ENCODE assay signal across 9 mouse cellular contexts in the genomic region with DNA sequence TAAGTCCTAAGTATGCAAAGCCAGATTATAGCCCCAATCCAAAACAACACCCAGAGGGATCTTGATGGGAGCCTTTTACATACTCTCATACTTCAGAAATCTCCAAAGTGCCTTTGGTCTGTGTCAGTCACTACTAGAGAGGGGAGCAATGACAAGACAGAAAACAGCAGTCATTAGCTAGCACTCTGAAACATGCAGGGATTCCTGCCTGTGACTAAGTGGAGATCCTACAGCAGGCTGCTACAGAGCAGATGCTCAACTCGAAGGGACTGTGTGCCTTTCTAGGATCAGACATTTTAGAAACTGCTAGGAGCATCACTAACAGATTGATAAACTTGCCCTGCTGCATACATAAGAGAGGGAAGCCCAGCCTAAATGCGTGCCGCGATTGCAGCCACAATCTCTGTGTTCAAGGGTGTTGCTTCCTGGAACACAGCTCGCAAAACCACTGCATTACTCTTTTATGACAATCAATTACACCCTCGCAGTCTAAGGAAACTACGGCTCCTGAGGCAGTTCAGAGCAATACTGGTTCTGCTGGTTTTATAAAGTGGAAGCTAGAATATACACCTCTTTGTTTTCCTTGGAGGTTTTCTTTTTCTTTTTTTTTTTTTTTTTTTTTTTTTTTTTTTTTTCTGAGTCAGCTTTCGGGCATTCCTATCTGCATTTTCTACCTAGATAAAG. TPM values are rescaled to one million over a fixed set of nuclear protein-coding genes. Genes with fewer than 3 reads are reported as not detected.
DNase-seq lines count a peak whose midpoint lies in the region; ATAC-seq and TF ChIP-seq lines count a peak whose summit lies in the region.
"Had no signal": no experiment of that assay in that cellular context is flagged by ENCODE, and none has a peak within 500 bp of the region (broad histone marks: within the 10 kb centered on the region; RNA-seq: fewer than 3 reads in every experiment).

No protein-coding gene starts in this region.

- H3K4me3 ChIP-seq in heart, postnatal 0 days (ENCODE audit: low read depth, low read length) = no peak overlapping the region
- H3K4me3 ChIP-seq in midbrain, postnatal 0 days (ENCODE audit: low read depth, low read length) = no peak overlapping the region
- no peak overlapping the region for H3K4me3 ChIP-seq in midbrain, embryonic 11.5 days (ENCODE audit: low read depth, low read length)
- no peak overlapping the region for H3K4me3 ChIP-seq in hindbrain, embryonic 14.5 days (replicated peaks; ENCODE audit: low read length)
- H3K4me3 ChIP-seq in stomach, embryonic 15.5 days (replicated peaks) = no peak overlapping the region
- H3K4me3 ChIP-seq: layer of hippocampus, adult 2 months; midbrain, embryonic 15.5 days had no signal

- H3K36me3 ChIP-seq in heart, postnatal 0 days (replicated peaks; ENCODE audit: control insufficient read depth, insufficient read depth, low read length) = no peaks in the 10 kb centered on the region
- no peaks in the 10 kb centered on the region for H3K36me3 ChIP-seq in midbrain, postnatal 0 days (ENCODE audit: insufficient read depth, low read length)
- H3K36me3 ChIP-seq in midbrain, embryonic 11.5 days (ENCODE audit: control insufficient read depth, insufficient read depth, low read length) = no peaks in the 10 kb centered on the region
- no peaks in the 10 kb centered on the region for H3K36me3 ChIP-seq in hindbrain, embryonic 14.5 days (replicated peaks; ENCODE audit: control insufficient read depth, insufficient read depth)
- no peaks in the 10 kb centered on the region for H3K36me3 ChIP-seq in stomach, embryonic 15.5 days
- H3K36me3 ChIP-seq: midbrain, embryonic 15.5 days had no signal

- no peak for ATAC-seq in heart, postnatal 0 days (ENCODE audit: insufficient read depth, low read depth)
- no peak for ATAC-seq in midbrain, postnatal 0 days (ENCODE audit: low FRiP score)
- ATAC-seq in midbrain, embryonic 11.5 days (ENCODE audit: low FRiP score) = no peak
- peak; percentile 21; the same call in 1 of the 2 replicates for ATAC-seq in hindbrain, embryonic 14.5 days (ENCODE audit: low FRiP score)
- peak; percentile 83 for ATAC-seq in stomach, embryonic 15.5 days (ENCODE audit: insufficient read depth, low FRiP score, low read depth)
- ATAC-seq: midbrain, embryonic 15.5 days had no signal

- intact Hi-C loops in heart, postnatal 10 days (cut with DNase I) = no loop called here

- TF ChIP-seq CTCF in heart, postnatal 0 days (IDR thresholded peaks at IDR 0.05; ENCODE audit: low read depth) = no peak
- TF ChIP-seq CTCF in midbrain, postnatal 0 days (IDR thresholded peaks at IDR 0.05) = no peak

- H3K9me3 ChIP-seq in heart, postnatal 0 days (replicated peaks; ENCODE audit: control insufficient read depth, low read length) = no peaks in the 10 kb centered on the region
- no peaks in the 10 kb centered on the region for H3K9me3 ChIP-seq in midbrain, postnatal 0 days (ENCODE audit: low read length)
- no peaks in the 10 kb centered on the region for H3K9me3 ChIP-seq in midbrain, embryonic 11.5 days (ENCODE audit: control insufficient read depth, low read length)
- H3K9me3 ChIP-seq in hindbrain, embryonic 14.5 days (ENCODE audit: control insufficient read depth, low read length) = no peaks in the 10 kb centered on the region
- no peaks in the 10 kb centered on the region for H3K9me3 ChIP-seq in stomach, embryonic 15.5 days
- H3K9me3 ChIP-seq: midbrain, embryonic 15.5 days had no signal

- H3K27ac ChIP-seq in heart, postnatal 0 days (ENCODE audit: low read depth) = peak overlapping the region; percentile 44
- H3K27ac ChIP-seq in midbrain, postnatal 0 days (ENCODE audit: low read depth, low read length) = no peak overlapping the region
- H3K27ac ChIP-seq in midbrain, embryonic 11.5 days (ENCODE audit: low read depth, low read length) = no peak overlapping the region
- H3K27ac ChIP-seq in hindbrain, embryonic 14.5 days = peak overlapping the region; percentile 36; the same call in 1 of the 2 replicates
- peak overlapping the region; percentile 81 for H3K27ac ChIP-seq in stomach, embryonic 15.5 days
- H3K27ac ChIP-seq: layer of hippocampus, adult 2 months; midbrain, embryonic 15.5 days had no signal

- H3K4me2 ChIP-seq in heart, postnatal 0 days (ENCODE audit: low read depth, low read length) = peak overlapping the region; percentile 31
- H3K4me2 ChIP-seq in midbrain, postnatal 0 days (ENCODE audit: low read depth, low read length, poor library complexity, severe bottlenecking) = no peak overlapping the region
- H3K4me2 ChIP-seq in midbrain, embryonic 11.5 days = no peak overlapping the region
- H3K4me2 ChIP-seq in hindbrain, embryonic 14.5 days (replicated peaks) = no peak overlapping the region
- peak overlapping the region; percentile 30 for H3K4me2 ChIP-seq in stomach, embryonic 15.5 days
- H3K4me2 ChIP-seq: midbrain, embryonic 15.5 days had no signal

- no peaks in the 10 kb centered on the region for H3K27me3 ChIP-seq in heart, postnatal 0 days (ENCODE audit: control insufficient read depth, insufficient read depth, low read length)
- no peaks in the 10 kb centered on the region for H3K27me3 ChIP-seq in midbrain, postnatal 0 days (ENCODE audit: insufficient read depth, low read length)
- no peaks in the 10 kb centered on the region for H3K27me3 ChIP-seq in midbrain, embryonic 11.5 days (ENCODE audit: control insufficient read depth, insufficient read depth, low read length)
- no peaks in the 10 kb centered on the region for H3K27me3 ChIP-seq in hindbrain, embryonic 14.5 days (ENCODE audit: control insufficient read depth, insufficient read depth, low read length)
- no peaks in the 10 kb centered on the region for H3K27me3 ChIP-seq in stomach, embryonic 15.5 days (replicated peaks)
- H3K27me3 ChIP-seq: midbrain, embryonic 15.5 days had no signal

- 6% methylated on average over 8 of the region's 8 CpGs for WGBS in heart, postnatal 0 days
- 56% methylated on average over 8 of the region's 8 CpGs for WGBS in midbrain, postnatal 0 days
- WGBS in midbrain, embryonic 11.5 days = 78% methylated on average over 8 of the region's 8 CpGs
- WGBS in hindbrain, embryonic 14.5 days = 54% methylated on average over 8 of the region's 8 CpGs
- 18% methylated on average over 8 of the region's 8 CpGs for WGBS in stomach, embryonic 15.5 days

- no peak for TF ChIP-seq EP300 in heart, postnatal 0 days (IDR thresholded peaks at IDR 0.05; ENCODE audit: low read depth)

- H3K9ac ChIP-seq in heart, postnatal 0 days (replicated peaks; ENCODE audit: low read depth, low read length) = no peak overlapping the region
- no peak overlapping the region for H3K9ac ChIP-seq in midbrain, postnatal 0 days (replicated peaks; ENCODE audit: low read length, poor library complexity, severe bottlenecking)
- H3K9ac ChIP-seq in midbrain, embryonic 11.5 days (ENCODE audit: low read length) = no peak overlapping the region
- no peak overlapping the region for H3K9ac ChIP-seq in hindbrain, embryonic 14.5 days
- H3K9ac ChIP-seq in stomach, embryonic 15.5 days = no peak overlapping the region
- H3K9ac ChIP-seq: midbrain, embryonic 15.5 days had no signal

- no peak for DNase-seq in heart, postnatal 0 days (ENCODE audit: low spot score)
- no peak for DNase-seq in heart, postnatal 10 days
- DNase-seq in midbrain, postnatal 0 days (ENCODE audit: low spot score) = peak; percentile 32
- DNase-seq in midbrain, embryonic 11.5 days (ENCODE audit: low spot score, missing footprints) = no peak
- no peak for DNase-seq in hindbrain, embryonic 14.5 days (ENCODE audit: low spot score)
- no peak for DNase-seq in adrenal gland, postnatal 36 days

- peaks cover 25% of the 10 kb centered on the region for H3K4me1 ChIP-seq in heart, postnatal 0 days (ENCODE audit: control insufficient read depth, insufficient read depth)
- no peaks in the 10 kb centered on the region for H3K4me1 ChIP-seq in midbrain, postnatal 0 days (ENCODE audit: insufficient read depth, low read length)
- 0 out of 2 replicates have a peak, but pooled peaks cover 2% of the 10 kb centered on the region for H3K4me1 ChIP-seq in midbrain, embryonic 11.5 days (ENCODE audit: control insufficient read depth, insufficient read depth, low read length)
- H3K4me1 ChIP-seq in hindbrain, embryonic 14.5 days (replicated peaks; ENCODE audit: control insufficient read depth, insufficient read depth, low read length) = peaks cover 12% of the 10 kb centered on the region
- H3K4me1 ChIP-seq in stomach, embryonic 15.5 days = no peaks in the 10 kb centered on the region; the same call in 1 of the 2 replicates

RNA-seq across cellular contexts. Expression of a gene that starts 50.7 kb away (rescaled TPM):
- total RNA-seq in heart, postnatal 0 days (2014; rRNA removed; ENCODE audit: low replicate concordance) = 4.5 and 5.1 TPM in 2 replicates
- polyA plus RNA-seq in heart, postnatal 0 days (2015; fragmentation: Nextera tagmentation; extraction: Ambion mirVana) = 1.5 and 1.9 TPM in 2 replicates
- 1 to 10 TPM; 5.2 to 6.3 TPM for total RNA-seq in heart, postnatal 10 days (2021)
- 12.9 and 14.6 TPM in 2 replicates for total RNA-seq in midbrain, postnatal 0 days (2014; rRNA removed)
- polyA plus RNA-seq in midbrain, postnatal 0 days (2015; fragmentation: Nextera tagmentation; extraction: Ambion mirVana) = 4.1 and 5.3 TPM in 2 replicates
- 3.7 and 6.0 TPM in 2 replicates for polyA plus RNA-seq in midbrain, embryonic 11.5 days (2014; fragmentation: Nextera tagmentation; extraction: Ambion mirVana)
- 7.0 and 7.3 TPM in 2 replicates for polyA plus RNA-seq in hindbrain, embryonic 14.5 days (2014; fragmentation: Nextera tagmentation; extraction: Ambion mirVana)
- 12.2 and 14.1 TPM in 2 replicates for polyA plus RNA-seq in stomach, embryonic 15.5 days (2015; fragmentation: Nextera tagmentation; extraction: Ambion mirVana)
- total RNA-seq in adrenal gland, postnatal 36 days (2021) = 1 to 10 TPM; 5.4 to 7.2 TPM

Comparison
In these comparisons a context has a peak if more than half of its experiments do, and no peak if none do; other contexts are left out.
1. ATAC-seq: peak in hindbrain, embryonic 14.5 days (single experiment) and stomach, embryonic 15.5 days (single experiment); none in heart, postnatal 0 days (single experiment), midbrain, postnatal 0 days (single experiment) and midbrain, embryonic 11.5 days (single experiment).
2. H3K27ac ChIP-seq: peak in heart, postnatal 0 days (single experiment), hindbrain, embryonic 14.5 days (single experiment) and stomach, embryonic 15.5 days (single experiment); none in midbrain, postnatal 0 days (single experiment) and midbrain, embryonic 11.5 days (single experiment).
3. H3K4me2 ChIP-seq: peak in heart, postnatal 0 days (single experiment) and stomach, embryonic 15.5 days (single experiment); none in midbrain, postnatal 0 days (single experiment), midbrain, embryonic 11.5 days (single experiment) and hindbrain, embryonic 14.5 days (single experiment).